Mouse (Mus musculus): ENCODE measurements around the gene C1qc.

DNA sequence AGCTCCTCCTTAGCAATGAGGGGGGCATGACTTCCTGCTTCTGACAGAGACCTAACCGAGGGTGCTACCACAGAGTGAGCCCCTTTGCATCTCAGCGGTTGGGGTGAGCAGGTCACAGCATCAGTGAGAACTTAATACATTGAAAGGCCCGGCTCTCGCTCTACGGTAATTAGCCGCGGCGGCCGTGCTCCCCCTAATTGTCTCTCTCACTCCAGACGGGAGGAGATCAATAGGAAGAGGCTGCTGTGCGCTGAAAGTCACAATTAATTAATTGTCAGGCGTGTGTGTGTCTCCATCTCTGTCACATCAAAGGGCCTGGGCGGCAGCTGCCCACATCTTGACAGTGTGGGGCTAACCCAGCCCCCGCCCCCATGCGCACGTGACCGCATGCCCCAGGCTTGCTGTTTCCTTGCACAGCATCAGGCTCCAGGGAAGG, 18.4 kb upstream of the C1qc start:
- TF ChIP-seq CTCF (conservative IDR thresholded peaks at IDR 0.05; ENCODE audit: insufficient read depth, insufficient read length, low read depth, low read length) (no peak), POLR2A (IDR thresholded peaks at IDR 0.05; ENCODE audit: low read depth, low read length) (no peak)
